Mouse (Mus musculus): Measurements from ENCODE around the gene Kif5c. TPM values are rescaled to one million over a fixed set of nuclear protein-coding genes. Genes with fewer than 3 reads are reported as not detected.

The Kif5c gene
- polyA plus RNA-seq, 1 experiment = 8.6 TPM

DNA sequence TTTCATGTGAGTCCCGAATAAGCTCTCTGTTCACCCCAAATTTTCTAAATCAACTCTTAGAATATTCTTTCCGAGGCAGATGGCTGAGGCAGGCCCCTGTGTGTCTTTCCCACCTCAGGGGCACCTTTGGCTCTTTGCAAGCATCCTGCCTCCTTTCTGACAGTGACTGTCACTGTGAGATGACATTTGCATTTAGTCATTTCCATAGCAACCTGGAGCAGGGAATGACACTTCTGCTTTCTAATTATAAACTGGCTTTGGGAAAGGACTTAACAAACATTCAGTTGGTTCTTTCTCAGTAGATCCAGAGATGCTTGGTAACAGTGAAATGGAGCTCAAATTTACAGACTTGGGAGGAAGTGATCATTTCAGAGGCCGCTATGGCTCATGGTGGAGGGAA is 23.7 kb downstream of the Kif5c start:
- no peak for TF ChIP-seq CTCF (IDR thresholded peaks at IDR 0.05; ENCODE audit: borderline replicate concordance, insufficient read depth, low read length)
- no peak for TF ChIP-seq POLR2A (IDR thresholded peaks at IDR 0.05; ENCODE audit: low read depth, low read length)
- Histone ChIP-seq H3K4me1 (ENCODE audit: control insufficient read depth, insufficient read depth, low read length) (peaks cover 4% of the 10 kb centered on the region), H3K4me3 (ENCODE audit: insufficient read depth, low read length) (no peak overlapping the region), H3K27ac (ENCODE audit: insufficient read depth, low read length) (no peak overlapping the region)

DNA sequence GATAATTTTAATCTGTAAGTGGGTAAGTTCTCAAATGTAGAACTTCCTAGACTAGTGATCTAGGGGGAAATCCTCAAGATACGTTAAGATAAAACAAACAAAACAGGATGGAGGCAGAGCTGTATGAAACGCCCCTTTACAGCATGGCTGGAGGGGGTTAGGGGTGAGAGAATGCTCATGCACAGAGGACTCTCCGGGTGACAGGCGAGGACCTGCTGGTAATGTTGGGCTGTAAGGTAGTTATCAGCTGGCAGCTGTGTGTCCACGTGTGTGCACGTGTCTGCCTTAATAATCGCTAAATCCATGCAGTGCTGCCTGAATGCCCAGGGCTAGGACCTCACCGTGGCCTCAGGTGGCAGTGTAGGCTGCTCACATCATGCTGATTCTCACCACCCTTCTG is 24.7 kb downstream of the Kif5c start:
- no peak overlapping the region for H3K27ac ChIP-seq (ENCODE audit: insufficient read depth, low read length)
- no peak for TF ChIP-seq CTCF (IDR thresholded peaks at IDR 0.05; ENCODE audit: borderline replicate concordance, insufficient read depth, low read length)
- H3K4me1 ChIP-seq (ENCODE audit: control insufficient read depth, insufficient read depth, low read length) = no peaks in the 10 kb centered on the region
- H3K4me3 ChIP-seq (ENCODE audit: insufficient read depth, low read length) = no peak overlapping the region

DNA sequence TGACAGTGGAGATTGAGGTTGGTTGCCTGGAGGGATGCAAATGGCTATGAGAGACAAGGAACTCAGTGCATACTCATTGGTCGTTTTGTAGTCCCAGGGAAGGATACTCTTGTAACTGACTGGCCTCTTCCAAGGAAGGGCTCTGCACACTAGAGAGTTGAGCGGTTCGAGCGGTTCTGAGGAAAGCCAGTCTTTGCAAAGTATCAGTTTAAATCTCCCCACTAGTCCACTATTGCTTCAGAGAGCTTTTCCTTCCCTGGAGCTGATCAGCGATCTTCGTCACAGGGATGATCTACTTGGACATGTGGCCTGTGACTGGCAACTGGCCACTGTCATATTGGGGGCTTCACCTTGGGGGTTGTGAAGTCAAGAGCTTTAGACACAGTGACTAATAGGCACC is 28.5 kb downstream of the Kif5c start:
- no peak for TF ChIP-seq POLR2A (IDR thresholded peaks at IDR 0.05; ENCODE audit: low read depth, low read length)
- no peak for TF ChIP-seq CTCF (IDR thresholded peaks at IDR 0.05; ENCODE audit: borderline replicate concordance, insufficient read depth, low read length)
- Histone ChIP-seq H3K4me3 (ENCODE audit: insufficient read depth, low read length) (no peak overlapping the region), H3K4me1 (ENCODE audit: control insufficient read depth, insufficient read depth, low read length) (no peaks in the 10 kb centered on the region), H3K27ac (ENCODE audit: insufficient read depth, low read length) (no peak overlapping the region)

DNA sequence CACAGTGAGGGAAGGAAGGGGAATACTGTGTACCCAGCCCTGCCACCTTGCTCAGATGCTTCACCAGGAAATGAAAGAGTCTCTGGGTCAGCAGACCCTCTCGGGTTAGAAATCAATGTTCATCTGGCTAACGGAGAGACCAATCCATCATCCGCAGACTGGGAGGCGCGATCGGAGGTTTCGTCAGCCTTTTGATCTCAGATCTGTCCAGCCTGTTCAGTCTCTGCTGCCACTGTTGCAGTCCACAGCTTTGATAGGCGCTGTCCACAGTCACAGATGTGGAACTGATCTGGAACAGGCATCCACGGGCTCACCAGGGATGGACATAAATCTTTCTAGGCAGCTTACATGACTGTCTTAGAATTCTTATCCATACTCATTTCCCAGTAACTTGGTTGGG is 29.2 kb downstream of the Kif5c start:
- H3K27ac ChIP-seq (ENCODE audit: insufficient read depth, low read length) = no peak overlapping the region

DNA sequence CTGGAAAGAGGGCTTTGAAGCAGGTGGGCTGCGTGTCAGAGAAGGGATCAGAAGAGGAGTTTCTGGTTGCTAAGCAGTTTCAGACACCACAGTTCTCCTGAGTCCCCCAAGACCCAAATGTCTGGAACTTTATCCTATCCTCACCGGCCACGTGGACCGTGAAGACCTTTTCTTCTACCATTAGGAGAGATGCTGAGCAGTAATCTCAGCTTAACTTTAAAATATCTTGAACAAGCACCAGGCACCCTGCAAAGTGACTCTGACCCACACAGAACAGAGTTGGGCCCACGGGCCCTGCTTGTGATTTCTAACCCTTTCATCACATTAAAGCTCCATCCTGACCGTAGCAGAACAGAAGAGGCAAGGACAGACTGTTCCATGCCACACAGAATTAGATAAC is 29.7 kb downstream of the Kif5c start:
- no peaks in the 10 kb centered on the region for H3K4me1 ChIP-seq (ENCODE audit: control insufficient read depth, insufficient read depth, low read length)
- H3K4me3 ChIP-seq (ENCODE audit: insufficient read depth, low read length) = no peak overlapping the region
- no peak overlapping the region for H3K27ac ChIP-seq (ENCODE audit: insufficient read depth, low read length)
- TF ChIP-seq CTCF (IDR thresholded peaks at IDR 0.05; ENCODE audit: borderline replicate concordance, insufficient read depth, low read length) = no peak
- no peak for TF ChIP-seq POLR2A (IDR thresholded peaks at IDR 0.05; ENCODE audit: low read depth, low read length)

More for the DNA sequence above, 29.2 kb downstream of the Kif5c start:
- H3K4me3 ChIP-seq (ENCODE audit: insufficient read depth, low read length) = no peak overlapping the region
- TF ChIP-seq POLR2A (IDR thresholded peaks at IDR 0.05; ENCODE audit: low read depth, low read length) (no peak), CTCF (IDR thresholded peaks at IDR 0.05; ENCODE audit: borderline replicate concordance, insufficient read depth, low read length) (no peak)
- no peaks in the 10 kb centered on the region for H3K4me1 ChIP-seq (ENCODE audit: control insufficient read depth, insufficient read depth, low read length)

DNA sequence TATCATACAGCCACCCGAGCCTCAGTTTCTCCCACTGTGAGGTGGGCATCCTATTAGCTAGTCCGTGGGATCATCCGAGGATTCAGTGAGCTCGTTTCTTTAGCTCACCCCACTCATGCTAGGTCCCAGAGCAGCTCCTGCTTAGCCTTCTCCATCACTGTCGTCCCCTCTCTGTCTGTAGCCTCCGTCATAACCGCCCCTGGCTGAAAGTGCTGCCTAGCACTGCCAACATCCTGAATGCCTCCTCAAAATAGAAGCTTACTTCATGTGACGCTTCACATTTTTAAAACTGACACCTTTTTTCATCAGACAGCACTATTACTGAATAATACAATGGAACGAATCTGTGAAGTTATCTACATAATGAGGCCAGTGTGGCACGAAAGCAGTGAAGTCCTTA is 30.1 kb downstream of the Kif5c start:
- H3K4me1 ChIP-seq (ENCODE audit: control insufficient read depth, insufficient read depth, low read length) = no peaks in the 10 kb centered on the region
- H3K4me3 ChIP-seq (ENCODE audit: insufficient read depth, low read length) = no peak overlapping the region
- TF ChIP-seq POLR2A (IDR thresholded peaks at IDR 0.05; ENCODE audit: low read depth, low read length) (no peak), CTCF (IDR thresholded peaks at IDR 0.05; ENCODE audit: borderline replicate concordance, insufficient read depth, low read length) (no peak)
- H3K27ac ChIP-seq (ENCODE audit: insufficient read depth, low read length) = no peak overlapping the region

DNA sequence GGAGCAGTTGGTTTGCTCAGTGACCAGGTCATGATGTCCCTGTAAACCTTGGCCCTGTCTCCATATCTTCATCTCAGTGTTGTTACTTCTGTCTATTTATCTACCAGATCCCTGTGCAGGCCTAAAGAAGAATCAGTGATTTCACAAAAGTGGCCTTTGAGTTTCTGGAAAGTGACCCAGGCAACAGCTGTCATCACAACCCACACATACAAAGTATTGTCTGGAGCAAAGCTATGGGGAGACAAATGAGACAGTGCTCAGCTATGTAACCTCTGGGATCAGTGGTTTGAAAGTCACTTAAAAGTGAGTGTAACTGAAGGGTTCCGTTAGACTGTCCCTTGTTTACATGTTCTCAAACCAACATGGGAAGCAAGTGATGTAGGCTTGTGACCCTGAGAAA is 32.6 kb downstream of the Kif5c start:
- Histone ChIP-seq H3K4me3 (ENCODE audit: insufficient read depth, low read length) (no peak overlapping the region), H3K4me1 (ENCODE audit: control insufficient read depth, insufficient read depth, low read length) (no peaks in the 10 kb centered on the region), H3K27ac (ENCODE audit: insufficient read depth, low read length) (no peak overlapping the region)
- TF ChIP-seq CTCF (IDR thresholded peaks at IDR 0.05; ENCODE audit: borderline replicate concordance, insufficient read depth, low read length) (no peak), POLR2A (IDR thresholded peaks at IDR 0.05; ENCODE audit: low read depth, low read length) (no peak)

DNA sequence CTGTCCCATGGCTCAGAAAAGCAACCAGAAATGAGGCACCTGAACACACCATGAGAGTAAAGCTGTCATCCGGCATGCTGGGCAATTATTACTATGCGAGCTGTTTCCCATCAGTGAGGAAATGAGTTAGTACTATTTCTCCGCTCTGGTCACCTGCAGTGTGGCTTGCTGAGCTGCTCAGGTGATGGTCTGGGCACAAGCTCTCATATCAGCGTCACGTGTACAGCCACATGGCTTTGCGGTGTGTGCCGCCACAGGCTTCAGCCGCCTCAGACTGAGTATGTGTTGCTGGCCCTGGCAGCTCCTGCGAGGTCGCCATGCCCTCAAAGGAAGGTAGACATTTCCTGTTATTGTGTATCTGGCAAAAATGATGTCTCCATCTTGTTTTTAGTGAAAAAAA is 35.5 kb downstream of the Kif5c start:
- Histone ChIP-seq H3K4me1 (ENCODE audit: control insufficient read depth, insufficient read depth, low read length) (no peaks in the 10 kb centered on the region), H3K4me3 (ENCODE audit: insufficient read depth, low read length) (no peak overlapping the region), H3K27ac (ENCODE audit: insufficient read depth, low read length) (no peak overlapping the region)
- TF ChIP-seq POLR2A (IDR thresholded peaks at IDR 0.05; ENCODE audit: low read depth, low read length) = no peak
- TF ChIP-seq CTCF (IDR thresholded peaks at IDR 0.05; ENCODE audit: borderline replicate concordance, insufficient read depth, low read length) = no peak

DNA sequence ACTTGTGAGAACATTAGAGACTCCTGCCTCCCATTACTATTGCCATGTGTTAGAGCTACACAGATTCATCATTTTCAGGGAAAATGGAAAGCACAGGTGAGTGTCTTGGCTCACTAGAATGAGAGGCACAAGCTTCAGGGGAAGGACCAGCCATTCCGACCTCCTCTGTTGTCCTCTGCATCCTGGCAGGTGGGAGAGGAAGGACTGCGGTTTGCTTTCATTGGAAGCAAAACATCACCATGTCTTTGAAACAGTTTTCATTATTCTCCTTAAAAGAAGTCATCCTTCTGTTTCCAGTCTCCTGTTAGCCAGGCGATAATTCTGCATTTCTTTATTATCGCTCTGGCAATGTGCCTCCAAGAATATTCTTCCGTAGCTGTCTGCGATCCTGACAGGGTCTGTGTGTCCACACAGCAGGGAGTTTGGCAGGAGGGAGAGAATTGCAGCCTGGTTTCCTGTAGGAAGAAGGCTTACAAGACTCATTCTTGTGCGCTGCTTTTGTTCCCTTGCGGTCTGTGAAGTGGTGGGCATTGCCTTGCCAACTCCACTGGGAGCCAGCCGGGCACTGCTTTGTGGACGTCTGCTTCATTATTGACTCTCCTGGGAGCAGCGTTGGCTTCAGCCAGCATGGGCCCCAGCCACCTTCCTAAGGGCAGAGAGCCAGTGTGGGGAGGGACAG is 36.2 kb downstream of the Kif5c start:
- H3K4me3 ChIP-seq (ENCODE audit: insufficient read depth, low read length) = no peak overlapping the region
- TF ChIP-seq CTCF (IDR thresholded peaks at IDR 0.05; ENCODE audit: borderline replicate concordance, insufficient read depth, low read length) (no peak), POLR2A (IDR thresholded peaks at IDR 0.05; ENCODE audit: low read depth, low read length) (no peak)
- H3K27ac ChIP-seq (ENCODE audit: insufficient read depth, low read length) = no peak overlapping the region
- no peaks in the 10 kb centered on the region for H3K4me1 ChIP-seq (ENCODE audit: control insufficient read depth, insufficient read depth, low read length)

DNA sequence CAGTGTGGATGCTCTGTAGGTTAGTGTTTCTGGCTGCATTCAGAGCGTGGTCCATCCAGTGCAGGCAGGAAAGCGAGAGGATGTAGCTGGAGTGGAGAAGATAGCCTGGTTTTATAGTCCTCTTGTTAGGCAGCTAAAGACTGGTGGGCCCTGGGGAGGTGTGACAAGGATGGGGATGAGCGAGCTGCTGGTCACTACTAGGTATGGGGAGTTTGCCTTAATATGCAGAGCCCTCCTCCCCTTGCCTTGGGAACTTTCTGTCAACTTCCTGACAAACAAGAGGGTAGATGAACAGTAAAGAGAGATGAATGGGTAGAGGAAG is 36.7 kb downstream of the Kif5c start:
- no peak overlapping the region for H3K4me3 ChIP-seq (ENCODE audit: insufficient read depth, low read length)
- no peaks in the 10 kb centered on the region for H3K4me1 ChIP-seq (ENCODE audit: control insufficient read depth, insufficient read depth, low read length)
- no peak overlapping the region for H3K27ac ChIP-seq (ENCODE audit: insufficient read depth, low read length)
- TF ChIP-seq POLR2A (IDR thresholded peaks at IDR 0.05; ENCODE audit: low read depth, low read length) (no peak), CTCF (IDR thresholded peaks at IDR 0.05; ENCODE audit: borderline replicate concordance, insufficient read depth, low read length) (no peak)

DNA sequence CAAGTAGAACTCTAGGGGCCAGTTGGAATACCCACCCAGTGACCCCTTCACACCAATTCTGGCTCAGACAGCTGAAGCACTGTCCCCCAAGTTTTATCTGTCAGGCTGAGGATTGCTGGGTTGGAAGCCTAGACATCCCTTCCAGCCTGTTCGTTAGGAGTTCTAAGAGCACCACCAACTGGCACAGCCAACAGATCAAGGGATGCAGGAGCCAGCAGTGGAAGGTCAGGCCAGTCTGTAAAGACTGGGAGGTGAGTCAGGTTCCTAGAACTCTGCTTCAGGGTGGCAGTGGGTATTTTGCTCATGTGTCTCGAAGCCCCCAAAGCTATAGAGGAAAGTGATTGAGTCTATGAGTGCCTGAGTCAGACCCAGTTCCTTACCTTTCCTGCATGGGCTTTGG is 37.9 kb downstream of the Kif5c start:
- TF ChIP-seq CTCF (IDR thresholded peaks at IDR 0.05; ENCODE audit: borderline replicate concordance, insufficient read depth, low read length) (no peak), POLR2A (IDR thresholded peaks at IDR 0.05; ENCODE audit: low read depth, low read length) (no peak)
- Histone ChIP-seq H3K4me3 (ENCODE audit: insufficient read depth, low read length) (no peak overlapping the region), H3K27ac (ENCODE audit: insufficient read depth, low read length) (no peak overlapping the region), H3K4me1 (ENCODE audit: control insufficient read depth, insufficient read depth, low read length) (no peaks in the 10 kb centered on the region)
